Mouse (Mus musculus): Measurements from ENCODE around the gene Fndc3b. TPM values are rescaled to one million over a fixed set of nuclear protein-coding genes. Genes with fewer than 3 reads are reported as not detected.

Fndc3b gene
- polyA plus RNA-seq, 1 experiment from 2014 or later: 22.4 TPM

DNA sequence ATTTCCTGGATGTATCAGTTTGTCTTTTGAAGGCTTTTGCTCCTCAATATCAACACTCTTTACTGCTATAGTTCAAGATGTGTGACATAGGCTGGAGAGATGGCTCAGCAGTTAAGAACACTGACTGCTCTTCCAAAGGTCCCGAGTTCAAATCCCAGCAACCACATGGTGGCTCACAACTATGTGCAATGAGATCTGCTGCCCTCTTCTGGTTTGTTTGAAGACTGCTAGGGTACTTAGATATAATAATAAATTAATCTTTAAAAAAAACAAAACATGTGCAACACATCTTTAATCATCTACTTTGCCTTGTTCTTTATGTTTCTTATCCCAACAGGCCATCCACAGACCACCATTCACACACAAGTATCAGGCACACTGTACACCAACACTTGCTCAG, 160.7 kb downstream of the Fndc3b start:
- Histone ChIP-seq H3K27me3 (no peaks in the 10 kb centered on the region), H3K27ac (no peak overlapping the region), H3K4me1 (no peaks in the 10 kb centered on the region), H3K36me3 (peaks cover under 1% of the 10 kb centered on the region; the same call in 1 of the 2 replicates), H3K4me3 (no peak overlapping the region), H3K9ac (no peak overlapping the region), H3K4me2 (replicated peaks) (no peak overlapping the region), H3K9me3 (replicated peaks) (no peaks in the 10 kb centered on the region)
- 97% methylated on average over 1 of the region's 1 CpGs for WGBS
- ATAC-seq (ENCODE audit: low FRiP score): no peak

DNA sequence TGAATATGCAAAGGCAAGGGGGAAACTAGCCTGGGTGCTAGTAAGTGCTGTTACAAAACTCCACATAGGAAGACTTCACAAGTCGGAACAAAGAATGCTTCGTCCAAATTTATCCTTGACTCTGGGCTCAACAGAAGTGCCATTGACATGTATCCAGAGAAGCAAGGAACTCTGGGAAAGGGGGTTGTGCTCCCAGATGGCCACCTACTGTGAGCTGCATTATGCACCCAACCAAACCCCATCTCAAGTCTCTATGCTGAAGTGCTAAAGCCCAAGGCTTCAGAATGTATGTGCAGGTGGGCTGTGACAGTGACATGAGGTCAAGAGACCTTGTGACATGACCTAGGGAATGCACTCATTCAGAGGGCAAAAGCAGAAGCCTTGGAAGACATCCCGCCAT, 165.5 kb downstream of the Fndc3b start:
- H3K27me3 ChIP-seq: no peaks in the 10 kb centered on the region
- no peak overlapping the region for H3K27ac ChIP-seq
- H3K4me2 ChIP-seq (replicated peaks): no peak overlapping the region
- H3K9ac ChIP-seq: no peak overlapping the region
- no peak overlapping the region for H3K4me3 ChIP-seq
- H3K36me3 ChIP-seq: no peaks in the 10 kb centered on the region
- WGBS: 86% methylated on average over 3 of the region's 3 CpGs
- no peak for ATAC-seq (ENCODE audit: low FRiP score)
- H3K9me3 ChIP-seq (replicated peaks): no peaks in the 10 kb centered on the region
- no peaks in the 10 kb centered on the region for H3K4me1 ChIP-seq

DNA sequence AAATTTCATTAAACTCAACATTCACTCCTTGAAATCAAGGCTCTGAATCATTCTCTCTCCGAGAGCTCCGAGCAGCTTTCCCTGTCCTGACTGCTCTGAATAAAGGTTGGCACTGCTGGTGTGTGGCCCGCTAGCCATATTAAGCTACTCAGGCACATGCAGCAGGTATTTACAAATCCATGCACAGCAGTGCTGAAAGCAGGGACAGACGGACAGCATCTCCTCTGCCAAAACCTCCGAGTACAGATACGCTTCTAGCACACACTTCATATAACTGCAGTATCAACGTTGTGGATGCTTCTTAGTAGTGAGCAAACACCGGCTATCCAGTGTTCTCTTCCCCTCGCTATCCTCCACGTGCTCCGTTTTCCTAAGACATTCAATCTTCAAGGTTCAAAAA, 167.0 kb downstream of the Fndc3b start:
- H3K4me2 ChIP-seq (replicated peaks): no peak overlapping the region
- no peaks in the 10 kb centered on the region for H3K27me3 ChIP-seq
- H3K36me3 ChIP-seq: no peaks in the 10 kb centered on the region
- no peak overlapping the region for H3K9ac ChIP-seq
- 96% methylated on average over 11 of the region's 11 CpGs for WGBS
- no peak overlapping the region for H3K4me3 ChIP-seq
- no peaks in the 10 kb centered on the region for H3K4me1 ChIP-seq
- no peak overlapping the region for H3K27ac ChIP-seq
- H3K9me3 ChIP-seq (replicated peaks): no peaks in the 10 kb centered on the region
- ATAC-seq (ENCODE audit: low FRiP score): no peak

DNA sequence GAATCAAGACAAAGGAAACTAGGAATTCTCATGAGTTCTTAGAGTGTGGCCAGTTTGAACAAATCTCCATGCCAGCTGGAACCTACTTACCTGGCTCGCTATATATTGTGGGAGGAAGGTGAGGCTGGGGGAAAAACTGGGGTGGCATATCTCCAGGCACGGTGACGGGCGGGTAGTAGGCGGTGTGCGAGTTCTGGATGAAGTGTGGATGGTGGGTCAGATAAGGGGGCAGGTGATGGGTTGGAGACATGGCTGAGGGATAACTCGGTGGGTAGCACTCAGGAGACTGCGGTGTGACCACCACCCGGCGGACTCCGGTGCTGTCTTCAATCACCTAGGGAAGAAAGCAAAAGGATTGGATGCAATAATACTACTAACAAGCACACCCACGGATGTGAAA, 169.3 kb downstream of the Fndc3b start:
- no peak for ATAC-seq (ENCODE audit: low FRiP score)
- Histone ChIP-seq H3K4me3 (no peak overlapping the region), H3K4me2 (replicated peaks) (no peak overlapping the region), H3K27ac (no peak overlapping the region), H3K9me3 (replicated peaks) (no peaks in the 10 kb centered on the region), H3K36me3 (no peaks in the 10 kb centered on the region), H3K4me1 (no peaks in the 10 kb centered on the region), H3K9ac (no peak overlapping the region), H3K27me3 (no peaks in the 10 kb centered on the region)
- WGBS: 93% methylated on average over 12 of the region's 12 CpGs

DNA sequence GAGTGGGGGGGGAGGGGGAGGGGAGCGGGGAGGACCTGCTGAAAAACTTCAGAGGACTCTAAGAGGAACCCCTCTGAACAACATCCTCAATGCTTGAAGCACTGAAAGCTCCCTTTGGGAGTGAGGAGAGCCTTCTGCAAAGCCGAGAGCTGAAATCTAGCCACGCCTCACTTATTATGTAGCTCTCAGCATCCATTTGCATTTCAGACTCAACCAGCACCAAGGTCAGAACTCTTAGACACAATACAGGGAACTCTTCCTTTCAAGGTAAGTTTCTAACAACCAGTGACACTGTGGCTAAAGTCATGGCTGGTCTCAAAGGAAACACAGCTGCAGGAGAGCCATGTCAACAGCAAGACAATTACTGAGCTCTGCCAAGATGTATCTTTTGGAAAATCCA, 169.9 kb downstream of the Fndc3b start:
- no peaks in the 10 kb centered on the region for H3K4me1 ChIP-seq
- no peak overlapping the region for H3K27ac ChIP-seq
- WGBS: 64% methylated on average over 3 of the region's 3 CpGs
- no peaks in the 10 kb centered on the region for H3K27me3 ChIP-seq
- H3K9ac ChIP-seq: no peak overlapping the region
- H3K36me3 ChIP-seq: no peaks in the 10 kb centered on the region
- no peak for ATAC-seq (ENCODE audit: low FRiP score)
- no peaks in the 10 kb centered on the region for H3K9me3 ChIP-seq (replicated peaks)
- H3K4me2 ChIP-seq (replicated peaks): no peak overlapping the region
- no peak overlapping the region for H3K4me3 ChIP-seq

DNA sequence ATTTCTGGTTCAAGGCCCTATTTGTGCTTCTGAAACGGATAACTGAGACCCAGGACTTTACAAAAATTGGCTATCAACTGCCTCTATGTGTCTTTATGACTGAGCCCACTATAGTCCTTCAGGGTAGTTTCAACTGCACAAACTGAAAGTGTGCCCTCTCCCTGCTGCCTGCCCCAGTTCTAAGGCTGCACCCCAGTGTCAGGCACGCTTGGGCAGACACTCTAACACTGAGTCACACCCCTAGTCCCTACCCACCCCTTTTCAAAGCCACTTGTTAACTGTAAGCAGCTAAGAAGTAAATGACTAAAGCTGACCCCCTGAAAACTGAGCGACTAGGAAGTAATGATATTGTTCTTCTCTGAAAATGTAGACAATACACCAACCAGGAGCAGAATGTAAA, 176.9 kb downstream of the Fndc3b start:
- no peak for ATAC-seq (ENCODE audit: low FRiP score)
- no peak overlapping the region for H3K9ac ChIP-seq
- H3K4me2 ChIP-seq (replicated peaks): no peak overlapping the region
- peaks cover 8% of the 10 kb centered on the region; the same call in 1 of the 2 replicates for H3K36me3 ChIP-seq
- no peak overlapping the region for H3K27ac ChIP-seq
- 90% methylated on average over 3 of the region's 3 CpGs for WGBS
- no peaks in the 10 kb centered on the region for H3K9me3 ChIP-seq (replicated peaks)
- no peaks in the 10 kb centered on the region for H3K4me1 ChIP-seq
- no peak overlapping the region for H3K4me3 ChIP-seq
- no peaks in the 10 kb centered on the region for H3K27me3 ChIP-seq

DNA sequence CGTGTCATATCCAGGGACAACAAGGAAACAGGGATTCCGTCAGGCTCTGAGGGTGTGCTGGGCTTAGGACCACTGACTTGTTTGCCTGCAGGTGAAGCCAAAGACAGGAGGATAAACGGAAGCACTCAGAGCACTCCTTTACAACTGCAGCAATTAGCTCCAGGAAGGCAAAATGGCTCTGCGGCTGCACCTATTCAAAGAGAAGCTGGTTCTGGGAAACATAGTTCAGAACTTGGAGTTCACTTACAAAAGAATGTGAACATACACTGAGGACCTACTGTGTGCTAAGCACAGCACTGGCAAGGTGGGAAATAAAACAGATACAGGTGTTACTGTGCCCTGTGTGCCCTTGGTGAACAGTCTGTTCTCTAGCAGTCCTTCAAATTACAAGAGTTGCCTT, 177.4 kb downstream of the Fndc3b start:
- Histone ChIP-seq H3K4me1 (no peaks in the 10 kb centered on the region), H3K4me2 (replicated peaks) (no peak overlapping the region), H3K36me3 (peaks cover 8% of the 10 kb centered on the region; the same call in 1 of the 2 replicates), H3K27me3 (no peaks in the 10 kb centered on the region), H3K9me3 (replicated peaks) (no peaks in the 10 kb centered on the region), H3K27ac (no peak overlapping the region), H3K4me3 (no peak overlapping the region), H3K9ac (no peak overlapping the region)
- ATAC-seq (ENCODE audit: low FRiP score): no peak
- WGBS: 87% methylated on average over 4 of the region's 4 CpGs

DNA sequence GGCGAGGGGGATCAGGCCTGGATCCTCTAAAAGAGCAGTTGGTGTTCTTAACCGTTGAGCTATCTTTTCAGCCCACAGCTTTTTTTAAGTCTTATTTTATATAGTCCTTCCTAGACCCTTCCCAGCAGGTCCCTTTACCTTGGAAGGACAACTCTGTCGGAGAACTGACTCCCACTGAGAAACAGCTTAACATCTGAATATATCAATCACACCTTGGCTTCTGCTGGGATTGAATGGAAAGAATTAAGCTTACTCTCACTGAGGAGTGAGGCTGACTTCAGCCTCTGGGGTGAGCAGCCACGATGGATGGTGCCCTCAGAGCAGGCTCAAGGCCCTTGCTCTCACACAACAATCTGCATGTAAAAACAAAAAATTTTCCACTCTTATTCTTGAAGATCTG, 179.1 kb downstream of the Fndc3b start:
- Histone ChIP-seq H3K9ac (no peak overlapping the region), H3K27ac (no peak overlapping the region), H3K27me3 (no peaks in the 10 kb centered on the region), H3K4me1 (no peaks in the 10 kb centered on the region), H3K9me3 (replicated peaks) (no peaks in the 10 kb centered on the region), H3K4me3 (no peak overlapping the region), H3K4me2 (replicated peaks) (no peak overlapping the region), H3K36me3 (peaks cover 8% of the 10 kb centered on the region; the same call in 1 of the 2 replicates)
- WGBS: 45% methylated on average over 4 of the region's 4 CpGs
- ATAC-seq (ENCODE audit: low FRiP score): no peak

DNA sequence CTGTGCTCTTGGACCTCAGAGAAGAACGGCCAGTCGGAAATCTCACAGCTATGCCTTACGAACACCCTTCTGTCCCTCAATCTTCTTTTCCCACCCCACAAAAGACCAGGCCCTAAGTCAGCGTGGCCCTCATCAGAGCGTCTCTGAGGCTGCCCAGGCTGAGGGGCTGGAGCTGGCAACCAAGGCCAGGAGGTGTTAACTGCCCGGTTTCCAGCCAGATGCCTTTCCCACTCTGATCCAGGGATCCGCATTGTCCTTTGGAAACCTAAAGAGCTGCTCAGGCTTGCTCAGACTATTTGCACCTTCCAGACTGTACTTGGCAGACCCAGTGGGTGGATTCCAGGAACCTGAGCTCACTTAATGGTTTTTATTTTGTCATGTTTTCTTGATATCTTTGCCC, 180.7 kb downstream of the Fndc3b start:
- H3K9me3 ChIP-seq (replicated peaks): no peaks in the 10 kb centered on the region
- no peaks in the 10 kb centered on the region for H3K27me3 ChIP-seq
- H3K36me3 ChIP-seq: peaks cover 3% of the 10 kb centered on the region; the same call in 1 of the 2 replicates
- no peak overlapping the region for H3K27ac ChIP-seq
- 76% methylated on average over 7 of the region's 7 CpGs for whole genome bisulfite sequencing
- H3K4me2 ChIP-seq (replicated peaks): no peak overlapping the region
- no peaks in the 10 kb centered on the region for H3K4me1 ChIP-seq
- no peak for ATAC-seq (ENCODE audit: low FRiP score)
- no peak overlapping the region for H3K9ac ChIP-seq
- H3K4me3 ChIP-seq: no peak overlapping the region

DNA sequence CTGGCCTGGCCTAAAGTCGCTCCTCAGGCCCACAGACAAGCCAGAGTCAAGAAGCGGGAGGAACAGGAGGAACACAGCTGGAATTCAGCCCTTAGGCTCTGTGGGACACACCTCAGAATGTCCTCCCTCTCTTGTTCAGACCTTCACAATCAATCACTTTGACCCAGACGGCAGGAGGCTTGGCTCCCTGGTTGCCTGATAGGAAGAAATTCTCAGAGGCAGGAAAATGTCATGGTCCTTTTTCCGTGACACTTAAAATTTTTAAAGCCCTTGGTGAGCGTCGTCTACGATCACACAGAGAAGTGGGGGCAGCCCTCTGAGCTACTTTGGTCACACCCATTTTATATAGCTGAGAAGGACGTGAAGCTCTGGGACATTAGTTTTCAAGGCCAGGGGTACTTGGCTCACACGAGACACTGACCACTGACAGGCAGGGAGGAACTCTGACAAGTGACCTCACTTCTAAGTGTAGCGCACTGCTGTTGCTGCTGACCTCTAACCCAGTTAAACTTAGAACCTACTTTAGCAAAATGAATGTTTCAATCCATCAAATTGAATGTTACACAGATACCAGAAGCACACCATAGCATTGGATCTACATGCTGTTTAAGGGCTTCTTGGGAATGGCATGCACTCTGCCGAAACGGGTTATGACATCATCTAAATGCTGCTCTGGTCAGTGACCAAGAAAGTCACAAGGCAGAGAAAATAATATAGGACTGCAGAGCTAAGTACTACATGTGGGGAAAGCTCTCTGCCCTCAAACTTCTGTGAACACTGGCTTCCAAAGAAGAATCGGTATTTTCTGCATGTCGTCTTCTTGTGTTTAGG, 181.7 kb downstream of the Fndc3b start:
- Histone ChIP-seq H3K36me3 (peaks cover 3% of the 10 kb centered on the region; the same call in 1 of the 2 replicates), H3K27ac (no peak overlapping the region), H3K4me1 (no peaks in the 10 kb centered on the region), H3K9me3 (replicated peaks) (no peaks in the 10 kb centered on the region), H3K27me3 (no peaks in the 10 kb centered on the region), H3K9ac (no peak overlapping the region), H3K4me3 (no peak overlapping the region), H3K4me2 (replicated peaks) (no peak overlapping the region)
- 72% methylated on average over 14 of the region's 14 CpGs for WGBS
- no peak for ATAC-seq (ENCODE audit: low FRiP score)

DNA sequence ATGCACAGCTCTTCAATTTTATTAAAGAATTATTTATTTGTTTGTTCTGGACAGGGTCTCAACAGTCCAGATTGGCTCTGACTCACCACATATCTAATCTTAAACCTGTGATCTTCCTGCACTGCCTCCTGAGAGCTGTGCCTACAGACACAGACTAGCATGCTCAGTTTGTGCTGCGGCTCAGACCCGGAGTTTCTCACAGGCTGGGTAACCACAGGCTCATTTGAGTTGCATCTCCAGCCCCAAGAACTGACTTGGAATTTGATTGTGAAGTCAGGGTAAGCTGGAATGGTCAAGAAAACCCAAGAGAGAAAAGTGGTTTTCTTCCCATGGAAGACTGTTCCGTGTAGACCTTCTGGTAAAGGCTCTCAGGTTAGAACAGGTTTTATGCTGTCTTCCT, 184.1 kb downstream of the Fndc3b start:
- Histone ChIP-seq H3K9me3 (replicated peaks) (no peaks in the 10 kb centered on the region), H3K4me1 (no peaks in the 10 kb centered on the region), H3K36me3 (peaks cover 3% of the 10 kb centered on the region; the same call in 1 of the 2 replicates), H3K27me3 (no peaks in the 10 kb centered on the region), H3K4me2 (replicated peaks) (no peak overlapping the region), H3K9ac (no peak overlapping the region), H3K27ac (no peak overlapping the region), H3K4me3 (no peak overlapping the region)
- 91% methylated on average over 3 of the region's 3 CpGs for WGBS
- no peak for ATAC-seq (ENCODE audit: low FRiP score)

DNA sequence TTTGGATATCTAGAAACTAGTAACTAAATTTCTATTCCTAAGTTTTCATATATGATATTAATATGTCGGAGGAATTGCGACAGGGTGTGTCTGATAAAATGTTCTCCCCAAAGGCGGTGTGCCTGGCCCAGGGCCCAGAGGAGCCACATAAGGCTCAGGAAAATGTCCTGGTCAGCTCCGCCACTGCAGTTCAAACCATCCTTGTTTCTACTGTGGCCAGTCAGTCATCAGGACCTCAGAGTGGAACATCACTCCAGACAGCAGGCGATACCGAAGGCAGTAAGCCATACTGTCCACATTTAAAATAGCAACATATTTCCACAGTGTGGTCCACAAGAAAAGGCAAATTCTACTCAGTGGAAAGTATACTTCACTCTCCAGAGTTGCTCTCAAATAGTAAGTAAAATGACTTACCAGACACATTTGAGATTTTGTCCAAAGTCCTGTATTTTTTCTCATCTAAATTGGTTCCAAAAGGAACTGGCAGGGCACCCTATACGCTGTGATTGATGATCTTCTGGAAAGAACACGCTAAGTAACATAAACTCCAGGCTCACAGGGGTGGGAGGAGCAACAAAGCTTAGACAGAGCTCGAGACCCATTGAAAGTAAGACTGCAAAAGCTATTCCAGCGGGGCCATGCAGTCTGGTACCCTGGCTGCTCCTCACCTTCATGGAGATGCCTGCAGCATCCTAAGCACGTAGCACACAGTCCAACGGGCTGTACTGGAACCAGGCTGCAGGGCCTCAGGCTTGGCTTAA, 187.8 kb downstream of the Fndc3b start:
- H3K9ac ChIP-seq: no peak overlapping the region
- no peaks in the 10 kb centered on the region for H3K27me3 ChIP-seq
- H3K9me3 ChIP-seq (replicated peaks): no peaks in the 10 kb centered on the region
- H3K4me1 ChIP-seq: no peaks in the 10 kb centered on the region
- no peaks in the 10 kb centered on the region for H3K36me3 ChIP-seq
- no peak overlapping the region for H3K27ac ChIP-seq
- ATAC-seq (ENCODE audit: low FRiP score): no peak
- 85% methylated on average over 12 of the region's 12 CpGs for WGBS
- H3K4me2 ChIP-seq (replicated peaks): no peak overlapping the region
- H3K4me3 ChIP-seq: no peak overlapping the region

All from hindbrain, embryonic 12.5 days (tissue).